Mouse (Mus musculus): Measurements from ENCODE around the gene Zbtb8b.

The Zbtb8b gene

DNA sequence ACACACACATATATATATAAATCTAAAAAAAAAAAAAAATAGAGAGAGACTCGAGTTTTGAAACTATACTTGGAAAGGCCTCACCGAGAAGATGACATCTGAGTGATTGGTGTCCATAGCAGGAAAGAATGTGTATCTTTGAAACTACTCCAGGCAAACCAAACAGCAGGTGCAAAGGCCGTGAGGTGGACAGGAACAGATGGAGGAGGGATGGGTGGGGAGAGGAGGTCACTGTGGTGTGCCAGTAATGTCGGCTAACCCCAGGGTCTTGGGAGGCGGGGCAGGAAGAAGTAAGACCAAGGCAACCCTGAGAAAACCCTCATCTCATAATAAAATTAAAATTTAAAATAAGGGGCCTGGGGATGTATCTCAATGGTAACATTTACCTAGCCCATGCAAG, 64.8 kb downstream of the Zbtb8b start:
- no peak for DNase-seq (ENCODE audit: low read depth)
